Mouse (Mus musculus) midbrain, embryonic 14.5 days (tissue): ENCODE results near the gene D16Ertd472e. TPM values are rescaled to one million over a fixed set of nuclear protein-coding genes. Genes with fewer than 3 reads are reported as not detected.
A peak's percentile ranks its signal among the peaks of the same experiment; 100 is the strongest.
"Not testable (repeated sequence)": the region's sequence is repeated elsewhere in the genome, so short reads cannot be mapped to it uniquely, and the experiment has no call there.

ENCODE experiments used
- ATAC-seq: fragments of 200-750 bp; cut with Nextera tagmentation; 2 replicates; pipeline ENCODE4 v1.8.0; 2017; ENCODE audit warnings: moderate number of reproducible peaks, moderate library complexity; ENCODE audit not compliant: low FRiP score, low TSS enrichment
- DNase-seq: peaks from one replicate; pipeline ENCODE4 v3.0.0-alpha.2; 2015
- H3K27ac ChIP-seq: fragments of 300-500 bp; sonication (generic); replicated peaks from 2 replicates; pipeline ENCODE4 v1.5.1; 2014; ENCODE audit warnings: mild to moderate bottlenecking, low read depth, low read length, moderate library complexity
- H3K27me3 ChIP-seq: fragments of 300-500 bp; sonication (generic); 2 replicates; pipeline ENCODE4 v1.6.1; 2014; ENCODE audit warnings: low read length, control low read depth, mixed read lengths; ENCODE audit not compliant: control insufficient read depth, insufficient read depth
- H3K36me3 ChIP-seq: fragments of 300-500 bp; sonication (generic); 2 replicates; pipeline ENCODE4 v1.6.1; 2014; ENCODE audit warnings: low read length, control low read depth; ENCODE audit not compliant: control insufficient read depth, insufficient read depth
- H3K4me1 ChIP-seq: fragments of 300-500 bp; sonication (generic); 2 replicates; pipeline ENCODE4 v1.6.1; 2014; ENCODE audit warnings: mild to moderate bottlenecking, antibody characterized with exemption, low read length, control low read depth; ENCODE audit not compliant: control insufficient read depth, insufficient read depth
- H3K4me2 ChIP-seq: fragments of 300-500 bp; sonication (generic); 2 replicates; pipeline ENCODE4 v1.6.1; 2014; ENCODE audit warnings: mild to moderate bottlenecking, low read length, moderate library complexity
- H3K4me3 ChIP-seq: fragments of 300-500 bp; sonication (generic); replicated peaks from 2 replicates; pipeline ENCODE4 v1.5.1; 2014; ENCODE audit warnings: low read depth, low read length
- H3K9ac ChIP-seq: fragments of 300-500 bp; sonication (generic); replicated peaks from 2 replicates; pipeline ENCODE4 v1.6.1; 2014; ENCODE audit warnings: mild to moderate bottlenecking, low read length, moderate library complexity
- H3K9me3 ChIP-seq: fragments of 300-500 bp; sonication (generic); 2 replicates; pipeline ENCODE4 v1.6.1; 2016; ENCODE audit warnings: low read length, control low read depth, mixed read lengths; ENCODE audit not compliant: control insufficient read depth
- WGBS: fragments of 180-500 bp; shearing (Covaris S2); extraction: QIAGEN DNeasy Blood & Tissue Kit; methylation state at CpG from one replicate; pipeline ENCODE4 v1.1.7; 2014; 5-methylcytosine and 5-hydroxymethylcytosine counted together
- polyA plus RNA-seq: library from polyadenylated mRNA; unstranded; fragments of >200 nt; fragmentation: Nextera tagmentation; extraction: Ambion mirVana; gene quantifications from 2 replicates; pipeline ENCODE4 v1.2.1, GENCODE M21; 2014

The D16Ertd472e gene
- polyA plus RNA-seq, 1 experiment from 2014 or later: 8.1 TPM

DNA sequence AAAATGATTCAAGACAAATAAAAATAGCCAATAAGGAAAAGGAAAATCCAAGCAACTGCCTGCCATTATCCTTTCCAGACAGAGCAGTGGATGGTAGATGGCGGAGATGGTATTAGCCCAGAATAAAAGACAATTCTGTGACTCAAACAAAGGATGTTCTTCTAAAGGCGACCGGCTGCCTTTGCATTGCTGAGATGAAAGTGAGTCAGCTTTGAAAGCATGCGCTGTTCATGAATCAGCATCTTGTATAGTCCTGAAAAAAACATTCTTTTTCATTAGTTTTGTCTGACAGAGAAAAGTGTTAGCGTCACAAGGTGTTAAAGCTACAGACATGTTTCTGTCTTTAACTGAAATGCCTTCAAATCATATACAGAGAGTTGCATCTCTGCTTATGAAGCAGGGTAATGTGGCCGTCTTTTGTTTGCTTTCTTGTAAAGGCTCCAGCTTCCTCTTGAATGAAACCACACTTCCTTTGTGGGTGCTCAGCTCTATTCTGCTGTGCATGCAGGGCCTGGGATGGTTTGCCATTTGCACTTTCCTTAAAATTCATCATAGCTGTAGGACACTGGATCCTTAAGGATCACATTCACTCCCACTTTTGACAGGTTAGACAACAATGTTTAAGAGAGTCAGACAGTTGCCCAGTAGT, 44.4 kb downstream of the D16Ertd472e start:
- Histone ChIP-seq H3K27me3 (no peaks in the 10 kb centered on the region), H3K9me3 (no peaks in the 10 kb centered on the region), H3K4me2 (no peak overlapping the region), H3K4me3 (no peak overlapping the region), H3K36me3 (no peaks in the 10 kb centered on the region), H3K27ac (no peak overlapping the region), H3K4me1 (no peaks in the 10 kb centered on the region), H3K9ac (no peak overlapping the region)
- WGBS: 25% methylated on average over 6 of the region's 6 CpGs
- DNase-seq: peak; percentile 30
- ATAC-seq: no peak

DNA sequence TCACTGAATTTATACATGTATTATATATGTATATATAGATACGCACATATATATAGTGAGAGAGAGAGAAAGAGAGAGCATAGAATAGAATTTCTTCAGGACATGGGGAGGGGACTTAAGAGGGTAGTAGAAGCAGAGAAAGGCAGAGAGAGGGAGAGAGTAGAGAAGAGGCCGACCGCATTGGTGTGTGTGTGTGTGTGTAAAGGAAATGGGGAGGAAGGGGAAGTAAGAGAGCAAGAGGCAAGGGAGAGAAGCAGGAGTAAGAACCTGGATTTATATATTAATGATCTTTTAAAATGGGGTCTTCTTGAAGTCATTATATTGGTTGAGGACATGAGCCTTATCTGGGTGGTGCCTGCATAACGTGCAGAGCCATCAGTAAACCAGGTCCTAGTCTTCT, 53.5 kb downstream of the D16Ertd472e start:
- 96% methylated on average over 4 of the region's 4 CpGs for WGBS
- no peak overlapping the region for H3K4me2 ChIP-seq
- H3K27ac ChIP-seq: no peak overlapping the region
- no peaks in the 10 kb centered on the region for H3K36me3 ChIP-seq
- H3K4me1 ChIP-seq: no peaks in the 10 kb centered on the region
- no peaks in the 10 kb centered on the region for H3K27me3 ChIP-seq
- H3K4me3 ChIP-seq: no peak overlapping the region
- H3K9ac ChIP-seq: no peak overlapping the region
- no peaks in the 10 kb centered on the region for H3K9me3 ChIP-seq
- ATAC-seq: no peak
- DNase-seq: no peak

DNA sequence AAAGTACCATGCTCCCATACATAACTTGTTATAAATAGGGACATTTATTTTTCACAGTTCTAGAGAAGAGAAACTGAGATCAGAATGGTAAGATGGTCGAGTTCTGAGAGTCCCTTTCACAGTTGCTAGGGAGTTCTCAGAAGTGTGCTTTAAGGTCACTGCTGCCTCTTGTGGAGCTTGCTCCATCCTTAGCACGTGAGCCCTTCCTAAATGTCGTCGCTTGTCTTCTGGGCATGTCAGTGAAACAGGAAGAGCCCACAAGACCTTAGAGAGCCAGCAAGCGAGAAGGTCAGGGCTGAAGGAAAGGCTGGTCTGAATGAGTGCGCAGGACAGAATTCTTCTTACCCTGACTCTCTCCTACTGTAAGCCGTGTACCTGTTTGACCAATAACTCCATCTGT, 57.8 kb downstream of the D16Ertd472e start:
- no peak for DNase-seq
- WGBS: 81% methylated on average over 7 of the region's 7 CpGs
- H3K9me3 ChIP-seq: no peaks in the 10 kb centered on the region

DNA sequence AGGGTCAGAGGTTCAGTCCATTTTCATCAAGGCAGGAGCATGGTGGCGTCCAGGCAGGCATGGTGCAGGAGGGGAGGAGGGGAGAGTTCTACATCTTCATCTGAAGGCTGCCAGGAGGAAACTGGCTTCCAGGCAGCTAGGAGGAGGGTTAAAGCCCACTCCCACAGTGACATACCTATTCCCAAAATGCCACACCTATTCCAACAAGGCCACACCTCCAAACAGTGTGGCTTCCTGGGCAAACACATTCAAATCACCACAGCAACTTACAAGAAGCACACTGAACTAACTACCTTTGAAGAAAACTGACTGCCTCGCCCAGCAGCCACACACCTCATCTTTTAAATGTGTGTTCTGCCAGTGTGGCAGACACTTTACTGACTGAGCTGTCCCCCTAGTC, 59.3 kb downstream of the D16Ertd472e start:
- no peak overlapping the region for H3K4me2 ChIP-seq

More for the DNA sequence above, 57.8 kb downstream of the D16Ertd472e start:
- no peak overlapping the region for H3K27ac ChIP-seq
- no peaks in the 10 kb centered on the region for H3K4me1 ChIP-seq
- H3K27me3 ChIP-seq: no peaks in the 10 kb centered on the region
- ATAC-seq: no peak
- no peak overlapping the region for H3K4me3 ChIP-seq
- H3K9ac ChIP-seq: no peak overlapping the region
- no peak overlapping the region for H3K4me2 ChIP-seq
- H3K36me3 ChIP-seq: no peaks in the 10 kb centered on the region

DNA sequence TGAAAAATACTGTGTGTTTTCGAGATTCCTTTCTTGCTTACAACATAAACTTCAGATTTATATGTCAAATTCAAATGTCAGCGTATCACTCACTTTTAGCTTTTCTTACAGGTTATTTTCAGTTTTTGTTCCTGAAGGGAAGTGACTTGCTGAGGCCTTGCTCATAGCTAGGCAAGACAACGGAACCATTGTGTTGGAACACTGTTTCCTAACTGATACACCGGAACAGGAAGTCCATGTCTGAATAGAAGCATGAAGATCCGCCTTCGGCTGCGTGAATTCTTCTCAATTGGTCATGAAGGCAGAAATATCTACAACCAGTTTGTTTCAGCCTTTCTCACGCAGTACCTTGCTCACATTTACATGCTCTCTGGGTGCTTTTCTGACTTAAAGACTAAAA, 65.0 kb downstream of the D16Ertd472e start:
- no peak overlapping the region for H3K4me2 ChIP-seq
- H3K36me3 ChIP-seq: no peaks in the 10 kb centered on the region
- no peak for ATAC-seq
- no peak overlapping the region for H3K4me3 ChIP-seq
- H3K4me1 ChIP-seq: no peaks in the 10 kb centered on the region
- H3K9ac ChIP-seq: no peak overlapping the region
- 92% methylated on average over 8 of the region's 8 CpGs for WGBS
- H3K27me3 ChIP-seq: no peaks in the 10 kb centered on the region
- no peaks in the 10 kb centered on the region for H3K9me3 ChIP-seq
- H3K27ac ChIP-seq: no peak overlapping the region
- DNase-seq: no peak

More for the DNA sequence above, 59.3 kb downstream of the D16Ertd472e start:
- no peaks in the 10 kb centered on the region for H3K36me3 ChIP-seq
- ATAC-seq (no peak), DNase-seq (no peak)
- H3K27ac ChIP-seq: no peak overlapping the region
- no peak overlapping the region for H3K4me3 ChIP-seq
- 78% methylated on average over 2 of the region's 2 CpGs for WGBS
- H3K9ac ChIP-seq: no peak overlapping the region
- H3K27me3 ChIP-seq: no peaks in the 10 kb centered on the region
- H3K9me3 ChIP-seq: no peaks in the 10 kb centered on the region
- no peaks in the 10 kb centered on the region for H3K4me1 ChIP-seq

DNA sequence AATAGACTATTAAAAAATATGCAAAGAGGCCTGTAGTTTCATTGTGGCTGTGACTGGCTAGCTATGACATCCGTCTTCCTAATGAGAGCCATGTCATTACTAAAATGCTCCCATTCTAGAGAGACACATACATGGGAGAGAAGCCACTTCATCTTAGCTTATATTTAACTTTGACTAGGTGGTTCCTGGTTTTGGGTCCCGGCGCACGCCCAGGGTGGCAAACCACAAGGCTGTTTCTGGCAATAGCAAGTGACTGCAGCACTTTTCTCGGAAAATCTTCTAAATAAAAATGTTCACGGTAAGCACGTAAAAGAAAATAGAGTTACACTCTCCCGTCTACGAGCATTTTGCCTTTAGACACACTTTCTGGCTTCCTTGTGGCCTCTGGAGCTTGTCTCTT, 74.0 kb downstream of the D16Ertd472e start:
- Histone ChIP-seq H3K9ac (no peak overlapping the region), H3K27ac (no peak overlapping the region), H3K27me3 (no peaks in the 10 kb centered on the region), H3K9me3 (no peaks in the 10 kb centered on the region), H3K36me3 (no peaks in the 10 kb centered on the region), H3K4me1 (no peaks in the 10 kb centered on the region), H3K4me3 (no peak overlapping the region), H3K4me2 (no peak overlapping the region)
- DNase-seq: no peak
- WGBS: 91% methylated on average over 9 of the region's 9 CpGs
- no peak for ATAC-seq

DNA sequence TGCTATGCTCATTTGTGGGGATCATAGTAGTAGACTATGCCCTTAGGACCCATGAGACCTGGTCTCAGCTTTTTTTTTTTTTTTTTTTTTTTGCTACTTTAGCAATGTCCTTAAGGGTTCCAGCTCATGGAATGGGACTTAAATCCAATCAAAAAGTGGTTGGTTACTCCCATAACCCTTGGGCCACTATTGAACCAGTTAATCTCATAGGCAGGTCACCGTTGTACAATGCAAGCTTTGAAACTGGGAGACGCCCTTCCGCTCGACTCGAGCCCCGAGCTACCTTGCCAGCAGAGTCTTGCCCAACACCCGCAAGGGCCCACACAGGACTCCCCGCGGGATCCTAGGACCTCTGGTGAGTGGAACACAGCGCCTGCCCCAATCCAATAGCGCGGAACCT, 83.8 kb downstream of the D16Ertd472e start:
- H3K9ac ChIP-seq, ATAC-seq, H3K9me3 ChIP-seq, H3K36me3 ChIP-seq, H3K4me1 ChIP-seq, H3K4me2 ChIP-seq, H3K27me3 ChIP-seq, H3K27ac ChIP-seq, DNase-seq, H3K4me3 ChIP-seq: not testable (repeated sequence)
- WGBS: 96% methylated on average over 12 of the region's 12 CpGs

DNA sequence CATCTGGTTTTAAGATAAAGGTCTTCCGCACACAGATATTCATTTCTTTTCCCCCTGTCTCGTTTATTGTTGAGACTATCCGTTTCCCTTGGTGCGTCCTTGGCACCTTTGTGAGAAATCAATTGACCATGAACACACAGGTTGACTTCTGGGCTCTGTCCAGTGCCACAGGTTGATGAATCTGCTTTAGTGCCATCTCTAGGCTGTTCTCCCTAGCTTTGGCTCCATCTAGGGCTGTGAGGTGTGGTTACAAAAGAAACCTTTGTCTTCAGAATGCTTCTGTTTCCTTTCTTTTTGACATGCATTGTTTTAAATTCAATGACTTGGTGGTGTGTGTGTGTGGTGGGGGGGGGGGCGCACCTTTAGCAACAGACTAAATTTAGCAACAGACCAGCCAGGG, 85.7 kb downstream of the D16Ertd472e start:
- Histone ChIP-seq H3K9ac (no peak overlapping the region), H3K27me3 (no peaks in the 10 kb centered on the region), H3K9me3 (no peaks in the 10 kb centered on the region), H3K36me3 (no peaks in the 10 kb centered on the region), H3K27ac (no peak overlapping the region), H3K4me1 (peaks cover 4% of the 10 kb centered on the region; the same call in 1 of the 2 replicates), H3K4me2 (peak overlapping the region; percentile 44; the same call in 1 of the 2 replicates), H3K4me3 (no peak overlapping the region)
- ATAC-seq (no peak), DNase-seq (no peak)
- WGBS: 49% methylated on average over 5 of the region's 5 CpGs
